Mouse (Mus musculus): ENCODE data around the gene Cerk.
"Not testable (repeated sequence)": the region's sequence is repeated elsewhere in the genome, so short reads cannot be mapped to it uniquely, and the experiment has no call there.

The Cerk gene

GRCm38 (mm10) chr15:86116421-86116820 lies 69.5 kb downstream of the Cerk start:
- no peak for DNase-seq (ENCODE audit: low spot score in 2 of 2)

DNA sequence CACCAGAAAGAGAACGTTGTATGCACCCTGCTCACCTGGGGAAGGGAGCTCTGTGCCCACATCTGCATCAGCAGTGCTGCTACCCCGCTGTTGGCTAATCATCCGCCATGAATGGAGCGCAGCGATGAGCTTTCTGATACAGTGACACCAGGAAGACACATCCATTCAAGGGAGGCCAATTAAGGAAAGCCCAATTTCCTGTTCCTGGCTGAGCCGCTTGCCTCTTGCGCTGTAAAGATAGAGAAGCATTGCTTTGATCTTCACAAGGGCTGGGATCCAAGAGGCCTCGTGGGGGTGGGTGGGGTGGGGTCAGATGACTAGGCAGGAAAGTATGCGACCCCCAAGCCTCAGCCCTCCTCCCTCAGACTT lies 72.6 kb downstream of the Cerk start:
- DNase-seq (ENCODE audit: low spot score in 2 of 2), result no peak

DNA sequence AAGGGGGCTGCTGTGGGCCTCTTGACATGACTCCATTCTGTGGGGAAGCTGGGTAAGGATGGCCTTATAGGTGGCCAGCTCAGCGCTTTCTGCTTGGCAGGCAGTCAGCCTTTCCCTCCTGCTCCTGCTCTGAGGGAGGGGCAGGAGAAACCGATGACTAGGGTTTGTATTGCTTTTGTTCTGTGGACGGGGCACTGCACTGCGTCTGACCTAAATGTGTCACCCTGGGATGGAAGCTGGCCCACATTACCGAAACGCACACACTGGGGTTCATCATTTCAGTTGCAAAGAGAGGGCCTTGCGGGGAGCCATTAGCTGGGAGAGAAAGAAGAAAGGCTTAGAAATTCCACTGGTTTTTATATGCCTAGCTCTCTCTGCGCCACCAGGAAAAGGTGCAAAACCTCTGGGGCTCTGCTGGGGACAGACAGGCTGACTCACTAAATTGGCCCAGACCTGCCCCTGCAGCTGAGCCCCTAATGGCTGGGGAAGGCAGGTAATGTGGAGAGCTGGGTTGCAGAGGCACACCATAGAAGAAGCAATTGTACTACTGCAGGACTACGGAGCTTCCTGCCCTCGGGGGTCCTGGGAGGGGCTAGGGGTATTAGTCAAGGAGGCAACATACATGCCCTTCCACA lies 73.1 kb downstream of the Cerk start:
- DNase-seq (ENCODE audit: low spot score in 2 of 2), result no peak

GRCm38 (mm10) chr15:86110361-86111103 lies 75.4 kb downstream of the Cerk start:
- peak; percentile 51 to 57 for DNase-seq (ENCODE audit: low spot score in 2 of 2)

- DNase-seq (ENCODE audit: low spot score in 2 of 2), result no peak
Measured at GRCm38 (mm10) chr15:86109650-86110211, 76.2 kb downstream of the Cerk start.

DNA sequence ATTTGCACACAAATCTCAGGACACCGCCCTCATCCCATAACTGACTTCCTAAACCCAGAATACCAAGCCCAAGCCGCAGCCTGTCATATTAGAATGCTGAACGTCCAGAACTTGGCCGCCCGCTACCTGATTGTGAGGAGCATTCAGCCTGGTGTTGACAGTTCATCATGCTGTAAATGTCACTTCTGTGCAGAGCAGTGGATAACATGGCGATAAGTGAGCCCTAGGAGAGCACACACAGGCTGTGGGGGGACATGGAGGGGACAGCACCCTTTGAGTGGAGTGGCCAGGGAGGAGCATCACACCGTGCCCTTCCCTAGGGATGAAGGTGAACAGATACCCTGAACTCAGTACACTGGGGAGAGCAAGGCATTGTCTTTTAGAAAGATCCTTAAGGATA lies 76.7 kb downstream of the Cerk start:
- DNase-seq (ENCODE audit: low spot score in 2 of 2), result no peak

DNA sequence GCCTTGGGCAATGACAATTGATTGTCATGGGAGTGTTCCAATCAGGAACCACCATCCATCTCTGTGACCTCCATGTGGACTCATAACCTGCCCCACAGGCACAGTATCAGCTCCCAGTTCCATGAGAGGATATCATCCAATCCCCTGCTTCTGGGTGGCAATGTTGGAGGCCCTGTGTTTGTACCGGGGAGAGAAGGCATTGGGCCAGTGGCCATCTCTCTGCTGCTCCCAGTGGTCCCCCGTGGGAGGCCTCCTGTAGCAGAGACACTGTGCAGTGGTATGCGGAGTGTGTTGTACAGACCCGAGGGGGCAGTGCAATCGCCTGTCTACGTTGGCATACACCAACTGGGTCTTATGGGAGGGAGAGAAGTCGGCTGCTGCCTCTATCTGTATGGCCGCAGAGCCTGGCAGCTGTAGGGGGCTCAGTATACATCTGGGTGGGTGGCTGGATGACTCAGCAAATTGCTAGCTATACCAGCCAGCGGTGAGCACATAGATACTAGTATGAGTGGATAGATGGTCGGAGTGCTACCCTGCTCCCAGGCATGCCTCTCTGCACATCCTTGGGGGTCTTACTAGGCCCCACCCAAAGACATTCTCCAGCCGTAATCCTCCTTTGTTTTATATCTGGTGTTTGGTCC lies 78.0 kb downstream of the Cerk start:
- DNase-seq (ENCODE audit: low spot score in 2 of 2), result no peak

DNA sequence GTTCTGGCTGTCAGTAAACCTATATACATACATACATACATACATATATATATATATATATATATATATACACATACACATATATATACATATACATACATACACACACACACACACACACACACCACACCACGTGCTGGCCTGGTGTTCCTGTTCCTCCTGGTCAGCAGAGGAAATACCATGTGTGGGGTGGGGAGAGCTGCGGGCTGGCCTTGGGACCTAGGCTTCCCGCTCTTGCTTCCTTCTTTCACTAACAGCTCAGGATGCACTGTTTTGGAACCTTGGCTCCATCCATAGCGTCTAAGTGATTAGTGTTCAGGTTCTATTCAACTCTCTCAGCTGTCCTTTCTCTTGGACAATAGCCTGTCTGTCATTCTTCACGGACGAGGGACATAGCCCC lies 80.2 kb downstream of the Cerk start:
- DNase-seq (ENCODE audit: low spot score in 2 of 2), result no peak

DNA sequence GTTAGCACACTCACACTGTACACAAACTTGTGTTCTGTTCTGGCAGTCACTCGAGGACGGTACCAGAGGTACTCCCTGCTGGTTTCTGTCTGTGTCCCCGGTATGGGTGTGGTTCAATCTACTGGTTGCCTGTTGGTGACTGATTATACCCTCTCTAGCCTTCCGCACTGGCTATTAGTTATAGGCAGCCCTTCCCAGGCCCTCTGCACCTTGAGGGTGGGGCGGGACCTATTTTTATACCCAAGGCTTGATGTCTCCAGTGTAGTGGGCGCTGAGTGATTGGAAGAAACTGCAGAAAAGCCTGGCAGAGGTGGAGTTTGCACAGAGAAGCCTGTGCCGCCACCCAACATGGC lies 80.6 kb downstream of the Cerk start:
- peak; percentile 63 to 81 for DNase-seq (ENCODE audit: low spot score in 2 of 2)

DNA sequence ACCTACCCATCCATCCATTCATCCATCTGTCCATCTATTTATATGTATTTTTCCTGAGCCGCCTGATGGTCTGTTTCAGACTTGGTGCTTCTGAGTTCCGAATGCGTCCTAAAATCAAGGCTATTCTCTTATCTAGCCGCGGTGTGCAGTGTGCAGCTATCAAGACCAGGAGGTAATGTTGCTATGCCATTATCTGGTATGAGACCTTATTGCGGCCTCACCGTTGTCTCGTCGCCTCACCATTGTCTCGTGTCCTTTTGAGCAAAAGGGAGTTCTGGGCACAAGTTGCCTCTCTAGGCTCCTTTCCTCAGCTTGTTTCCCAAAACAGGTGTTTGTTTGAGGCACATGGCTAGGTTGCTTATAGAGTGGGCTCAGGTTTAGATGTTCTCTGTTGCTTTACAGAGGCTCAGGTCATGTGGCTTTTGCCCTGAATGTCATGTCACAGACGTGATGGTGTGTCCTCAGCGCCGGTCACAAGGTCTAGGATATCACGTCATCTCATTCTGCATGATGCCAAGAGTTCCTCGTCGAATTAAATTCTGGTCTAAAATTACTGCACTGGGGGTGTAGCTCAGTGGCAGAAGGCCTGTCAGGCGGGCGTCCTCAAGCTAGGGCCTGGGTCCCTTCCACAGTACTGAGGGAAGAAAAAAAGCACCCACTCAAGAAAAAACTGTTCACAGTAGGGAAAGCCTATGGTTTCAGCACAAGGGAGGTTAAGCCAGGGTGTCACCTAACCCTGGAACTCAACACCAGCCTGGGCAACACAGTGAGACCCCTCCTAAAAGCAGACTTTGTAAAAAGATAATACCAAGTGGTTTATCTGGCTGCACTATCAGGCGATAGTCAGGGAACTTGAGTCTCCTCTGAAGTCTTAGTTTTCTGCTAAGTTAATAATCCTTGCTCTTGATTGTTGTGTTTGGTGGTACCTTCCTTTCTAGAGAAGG lies 81.3 kb downstream of the Cerk start:
- DNase-seq (ENCODE audit: low spot score in 2 of 2), result peak in 1 of 2 experiments; percentile 43

DNA sequence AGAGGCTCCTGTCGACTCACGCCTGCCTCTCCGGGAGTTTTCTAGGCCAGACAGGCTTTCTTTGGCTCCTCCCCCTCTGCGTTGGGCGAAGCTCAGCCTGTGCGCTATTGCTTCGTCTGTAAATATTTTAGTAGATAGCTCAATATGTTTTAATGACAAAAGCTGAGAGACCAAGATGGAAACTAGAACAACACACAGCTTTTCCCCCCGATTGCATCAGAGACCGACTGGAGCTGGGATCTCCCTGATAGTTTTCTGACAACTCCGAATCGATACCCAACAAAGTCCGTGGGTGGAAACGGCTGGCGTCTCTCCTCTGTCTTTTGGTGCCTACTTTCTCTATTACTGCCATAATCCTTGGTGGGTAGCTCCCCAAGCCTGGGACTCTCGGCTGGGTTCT lies 83.6 kb downstream of the Cerk start:
- DNase-seq (ENCODE audit: low spot score in 2 of 2), result no peak

GRCm38 (mm10) chr15:86101585-86101984 lies 84.4 kb downstream of the Cerk start:
- no peak for DNase-seq (ENCODE audit: low spot score in 2 of 2)

DNA sequence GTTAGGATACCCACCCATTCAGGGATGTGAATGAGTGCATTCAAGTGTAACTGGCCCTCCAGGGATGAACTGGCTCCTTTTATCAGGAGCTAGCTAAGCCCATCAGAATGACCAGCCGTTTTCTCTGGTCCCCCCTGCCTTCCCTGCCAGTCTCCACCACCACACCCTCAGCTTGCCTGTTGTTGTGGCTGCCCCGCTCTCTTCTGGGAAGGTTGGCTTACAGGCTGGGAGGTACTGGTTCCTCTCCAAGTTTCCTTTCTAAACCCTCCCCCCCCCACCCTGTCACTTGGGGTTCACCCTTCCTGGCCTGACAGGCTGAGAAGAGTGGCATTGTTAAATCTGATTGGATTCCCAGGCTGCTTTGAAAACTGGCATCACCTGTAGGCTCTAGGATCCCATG lies 88.1 kb downstream of the Cerk start:
- DNase-seq (ENCODE audit: low spot score in 2 of 2), result no peak

GRCm38 (mm10) chr15:86096604-86097020 lies 89.3 kb downstream of the Cerk start:
- DNase-seq (ENCODE audit: low spot score in 2 of 2), result not testable (repeated sequence)

DNA sequence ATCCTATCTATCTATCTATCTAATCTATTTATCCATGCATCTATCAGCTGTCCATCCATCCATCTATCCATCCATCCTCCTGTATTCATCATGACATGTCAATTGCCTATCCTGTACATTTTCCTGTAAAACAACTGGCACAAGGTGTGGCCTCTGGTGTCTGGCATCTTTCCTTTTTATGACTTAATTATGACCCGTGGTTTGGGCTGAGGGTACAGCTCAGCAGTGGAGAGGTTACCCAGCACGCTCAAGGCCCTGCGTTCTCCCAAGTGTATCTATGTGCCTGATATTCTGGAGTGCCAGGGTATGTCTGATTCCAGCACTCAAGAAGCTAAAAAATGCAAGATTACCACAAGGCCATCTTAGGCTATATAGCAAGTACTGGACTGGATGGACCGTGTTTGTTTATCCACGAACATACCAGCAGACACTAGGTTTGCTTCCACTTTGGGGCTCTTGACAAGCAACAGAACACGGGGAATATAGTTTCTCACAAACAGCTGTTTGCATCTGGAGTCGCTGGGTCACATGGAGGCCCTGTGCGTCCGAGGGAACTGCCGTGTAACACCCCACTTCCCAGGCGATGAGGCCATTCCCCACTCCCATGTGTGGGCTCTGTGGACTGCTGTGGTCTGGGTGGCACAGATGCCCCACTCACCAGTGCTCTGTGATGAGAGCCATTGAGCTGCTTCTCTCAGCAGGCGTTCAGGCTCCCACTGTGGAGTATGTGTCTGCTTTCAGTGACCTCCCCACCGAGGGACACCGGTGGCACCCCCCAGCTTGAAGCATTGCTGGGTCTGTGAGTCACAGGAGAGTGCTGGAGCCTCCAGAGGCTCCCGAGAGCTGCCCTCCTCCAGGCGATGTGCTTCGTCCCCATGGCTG lies 90.0 kb downstream of the Cerk start:
- no peak for DNase-seq (ENCODE audit: low spot score in 2 of 2)

DNA sequence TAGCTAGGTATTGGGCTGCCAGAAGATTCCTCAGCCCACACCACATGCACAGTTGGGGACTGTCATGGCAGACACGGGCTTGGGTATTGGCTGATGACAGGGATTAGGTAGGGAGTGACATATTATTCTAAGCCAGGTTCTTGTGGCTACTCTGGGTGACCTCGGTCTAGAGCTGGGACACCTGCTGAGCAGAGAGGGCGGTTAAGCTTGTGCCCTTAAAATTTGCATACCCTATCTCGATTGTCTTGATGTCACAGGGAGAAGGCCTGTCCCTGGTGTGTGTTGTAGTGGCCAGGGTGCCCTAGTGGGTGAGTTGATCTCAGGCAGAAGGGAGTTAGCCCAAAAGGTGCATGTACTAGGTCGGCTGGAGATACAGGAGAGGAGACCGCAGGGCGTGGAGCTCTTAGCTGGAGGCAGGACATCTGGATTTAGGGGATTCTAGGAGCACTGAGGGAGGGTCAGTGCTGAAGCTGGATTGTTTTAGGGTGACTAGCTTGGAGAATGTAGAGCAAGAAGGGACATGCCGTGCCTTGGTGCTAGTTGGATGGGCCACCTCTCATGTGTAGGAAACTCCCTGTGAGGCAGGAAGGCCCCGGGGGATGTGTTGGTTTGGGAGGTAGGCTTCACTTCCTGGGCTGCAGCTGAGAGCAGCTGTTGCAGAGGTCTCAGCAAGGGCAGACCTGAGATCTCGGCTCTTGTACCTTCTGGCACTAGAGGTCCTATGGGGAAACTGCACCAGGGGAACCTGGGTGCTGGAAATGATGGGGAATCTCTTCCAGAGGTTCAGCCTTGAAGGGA lies 91.4 kb downstream of the Cerk start:
- DNase-seq (ENCODE audit: low spot score in 2 of 2), result peak; percentile 48 to 58

GRCm38 (mm10) chr15:86093236-86093635 lies 92.7 kb downstream of the Cerk start:
- DNase-seq (ENCODE audit: low spot score in 2 of 2), result no peak

DNA sequence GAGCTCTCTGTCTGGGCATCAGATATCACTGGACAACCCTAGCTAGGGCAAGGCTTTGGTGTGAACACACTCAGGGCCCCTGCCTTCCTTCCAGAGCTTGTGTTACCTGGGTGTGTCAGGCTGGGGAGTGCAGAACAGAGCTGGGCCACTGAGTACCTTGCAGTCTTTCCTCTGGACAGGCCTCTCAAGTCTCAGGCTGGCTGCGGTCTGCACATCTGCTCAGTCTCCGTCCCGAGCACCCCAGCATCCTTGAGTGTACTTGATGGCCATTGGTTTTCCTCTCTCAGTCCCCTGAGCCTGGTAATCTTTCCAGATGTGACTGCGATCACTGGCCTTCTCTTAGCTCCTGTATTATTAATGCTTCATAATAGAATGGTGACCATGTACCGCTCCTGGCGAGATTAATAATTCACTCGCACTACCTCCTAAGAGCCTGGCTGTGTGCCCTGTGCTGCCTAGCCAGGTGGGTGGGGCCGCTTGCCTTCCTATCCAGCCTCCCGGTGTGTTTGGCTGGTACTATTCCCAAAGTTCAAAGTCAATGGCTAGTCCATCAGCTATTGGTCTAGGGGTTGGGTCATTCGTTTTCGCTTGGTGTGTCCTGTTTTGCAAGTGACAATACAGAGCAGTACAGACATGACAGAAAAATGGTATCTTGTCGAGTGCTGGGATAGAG lies 93.8 kb downstream of the Cerk start:
- DNase-seq (ENCODE audit: low spot score in 2 of 2), result no peak

Measured in spleen, postnatal 36 days (tissue).